Mouse (Mus musculus): ENCODE data around the gene Myo9b.
A peak's percentile ranks its signal among the peaks of the same experiment; 100 is the strongest.
"Not testable (repeated sequence)": the region's sequence is repeated elsewhere in the genome, so short reads cannot be mapped to it uniquely, and the experiment has no call there.

Myo9b gene

DNA sequence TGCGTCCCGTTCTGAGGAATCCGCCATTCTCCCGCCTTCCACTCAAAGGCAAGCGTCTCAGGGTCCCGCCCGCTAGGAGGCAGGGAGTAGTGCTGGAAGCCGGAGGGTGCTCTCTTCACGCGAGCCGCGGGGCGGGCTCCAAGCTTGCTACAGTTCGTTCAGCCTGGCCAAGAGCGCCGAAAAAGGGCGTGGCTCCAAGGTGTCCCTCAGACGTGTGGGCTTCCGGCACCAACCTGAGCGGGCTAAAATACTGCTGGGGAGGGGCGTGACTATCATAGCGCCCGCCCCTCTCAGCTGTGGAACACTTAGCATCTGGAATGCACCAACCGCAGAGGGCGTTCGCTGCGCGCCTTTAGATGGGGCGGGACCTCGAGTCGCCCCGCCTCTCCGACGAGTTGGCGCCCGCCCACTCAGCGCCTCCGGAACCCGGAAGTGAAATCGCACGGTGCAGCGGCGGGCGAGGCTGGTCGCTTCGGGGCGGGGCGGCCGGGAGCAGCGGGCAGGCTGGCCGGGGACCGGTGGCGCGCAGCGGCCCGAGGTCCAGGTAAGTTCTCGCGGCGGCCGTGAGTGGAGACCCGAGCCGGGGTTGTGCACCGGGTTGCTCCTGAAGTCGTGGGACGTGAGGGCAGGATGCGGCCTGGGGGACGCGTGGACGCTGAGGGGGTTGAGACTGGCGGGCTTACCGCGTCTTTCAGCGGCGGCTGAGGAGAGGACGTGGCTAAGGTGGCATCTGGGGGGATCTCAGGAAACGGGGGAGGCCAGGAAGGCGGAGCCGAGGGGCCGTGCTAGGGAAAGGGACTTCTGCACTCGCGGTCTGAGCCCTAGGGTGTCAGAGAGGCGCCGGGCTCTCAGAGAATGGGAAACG, at the start of gene Myo9b, which contains the start of gene Haus8:
Myo9b (plus strand) TSS at position 429 of the 865 bp plus-strand sequence.
Haus8 (minus strand) TSS at position 649 of the 865 bp plus-strand sequence.
- DNase-seq (ENCODE audit: inconsistent ontology term): peak; percentile 99

DNA sequence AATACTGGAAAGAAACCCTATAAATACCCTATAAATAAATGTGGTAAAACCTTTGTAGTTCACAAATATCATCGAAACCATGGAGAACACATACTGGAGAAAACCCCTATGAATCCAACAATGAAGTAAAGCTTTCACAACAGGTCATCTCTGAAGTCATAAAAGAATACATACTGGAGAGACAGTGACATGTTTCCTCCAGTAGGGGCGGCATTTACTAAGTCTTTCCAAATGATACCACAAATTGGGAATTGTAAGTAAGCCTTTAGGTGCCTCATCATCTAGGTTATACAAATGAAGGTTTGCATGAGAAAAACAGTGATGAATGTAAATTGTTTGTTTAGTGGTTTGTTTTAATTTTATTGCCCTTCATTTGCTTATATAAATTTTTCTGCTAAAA, 48.0 kb upstream of the Myo9b start:
- no peak for DNase-seq (ENCODE audit: inconsistent ontology term)

DNA sequence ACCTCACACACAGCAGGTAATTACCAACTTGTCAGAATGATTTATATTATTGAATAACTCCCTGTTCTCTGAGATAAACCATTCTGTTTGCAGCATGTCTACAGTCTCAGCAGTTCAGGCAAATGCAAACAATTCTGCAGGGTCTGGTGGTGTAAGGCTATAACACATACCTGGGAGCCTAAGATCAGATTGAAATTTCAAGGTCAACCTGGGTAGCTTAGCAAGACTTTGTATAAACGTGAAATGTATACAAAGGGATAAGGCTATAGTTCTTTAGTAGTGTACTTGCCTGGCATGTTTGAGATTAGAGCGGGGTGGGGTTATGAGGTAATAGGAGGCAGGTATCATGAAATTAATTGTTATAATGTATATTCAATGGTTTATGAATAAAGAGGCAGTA, 29.8 kb upstream of the Myo9b start:
- DNase-seq (ENCODE audit: inconsistent ontology term): no peak

DNA sequence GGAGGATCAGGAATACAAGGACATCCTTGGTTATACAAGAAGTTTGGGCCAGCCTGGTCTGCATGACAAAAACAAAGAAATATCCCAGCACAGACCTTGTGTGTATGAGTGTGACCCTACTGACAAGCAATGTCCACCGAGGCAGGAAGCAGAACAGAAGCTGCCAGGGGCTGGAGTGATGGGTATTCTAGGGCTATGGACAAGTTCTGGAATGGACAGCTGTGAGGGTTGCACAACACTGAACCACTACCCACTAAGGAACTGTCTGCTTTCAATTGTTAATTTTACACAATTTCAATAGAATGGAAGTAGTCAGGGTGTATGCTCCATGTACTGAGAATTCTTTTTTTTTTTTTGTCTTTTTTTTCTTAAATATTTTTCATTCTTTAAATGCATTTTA, 24.3 kb upstream of the Myo9b start:
- DNase-seq (ENCODE audit: inconsistent ontology term): no peak

DNA sequence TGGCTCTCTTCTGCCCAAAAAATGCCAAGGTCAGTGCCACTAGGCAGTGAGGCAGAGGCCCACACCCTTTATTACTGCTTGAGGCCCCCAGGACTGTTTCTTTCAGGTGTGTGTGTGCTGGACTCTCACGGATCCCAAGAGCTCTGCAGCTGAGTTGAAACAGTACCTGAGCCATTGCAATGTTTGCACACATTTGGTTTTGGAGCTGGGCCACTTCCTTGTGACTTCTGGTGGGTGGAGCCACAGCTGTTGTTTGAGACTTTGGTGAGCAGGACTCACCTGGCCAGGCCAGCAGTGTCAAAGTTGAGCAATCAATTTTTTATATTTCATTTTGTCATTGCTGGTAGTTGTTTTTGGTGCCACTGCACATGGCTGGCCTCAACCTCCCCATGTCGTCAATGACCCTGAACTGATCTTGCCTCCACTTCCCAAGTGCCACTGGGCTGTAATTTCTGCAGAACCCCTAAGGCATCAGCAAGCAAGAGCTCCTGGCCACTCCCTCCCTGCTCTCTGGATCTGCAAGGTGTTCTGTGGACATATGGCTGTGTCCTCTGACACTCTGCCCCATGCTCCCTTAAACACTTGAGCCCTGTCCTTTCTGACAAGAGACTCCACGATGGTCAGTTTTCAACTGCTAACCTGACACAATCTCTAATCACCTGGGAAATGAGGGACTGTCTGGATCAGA, 15.8 kb upstream of the Myo9b start:
- DNase-seq (ENCODE audit: inconsistent ontology term): no peak

DNA sequence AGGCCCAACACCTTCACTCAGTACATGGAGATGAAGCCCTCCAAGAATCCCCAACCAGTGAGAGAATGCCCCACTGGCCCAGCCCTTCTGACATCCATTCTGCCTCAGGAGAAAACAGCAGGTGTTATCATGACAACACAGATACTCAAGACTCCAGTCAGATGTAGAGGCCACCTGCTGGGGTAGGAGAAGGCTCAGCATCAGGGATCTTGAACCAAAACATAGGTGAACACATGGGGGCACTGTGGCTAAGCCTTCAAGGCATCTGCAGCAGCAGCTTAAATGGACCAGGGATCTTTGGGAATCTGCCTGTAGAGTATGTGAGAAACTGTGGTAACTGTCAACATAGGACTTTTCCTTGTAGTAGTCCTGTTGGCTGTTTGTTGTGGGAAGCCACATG, 11.3 kb upstream of the Myo9b start:
- DNase-seq (ENCODE audit: inconsistent ontology term): no peak

DNA sequence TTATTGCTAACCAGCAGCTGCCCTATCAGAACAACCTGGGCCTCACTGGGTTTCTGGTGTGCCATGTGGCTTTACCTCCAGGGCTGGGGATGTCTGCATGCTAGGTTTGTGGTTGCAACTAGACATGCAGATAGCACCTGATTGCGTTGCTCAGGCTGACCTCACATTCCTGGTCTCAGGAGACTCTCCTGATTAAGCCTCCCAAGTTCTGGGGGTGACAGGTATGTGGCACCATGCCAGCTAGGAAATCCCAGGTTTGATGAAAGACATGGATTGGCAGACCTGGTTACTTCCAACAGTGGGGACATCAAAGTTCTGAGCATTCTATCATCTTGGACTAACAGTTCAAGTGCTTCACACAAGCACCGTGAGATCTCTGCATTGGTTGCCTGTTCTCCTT, 4.8 kb upstream of the Myo9b start:
- DNase-seq (ENCODE audit: inconsistent ontology term): no peak

DNA sequence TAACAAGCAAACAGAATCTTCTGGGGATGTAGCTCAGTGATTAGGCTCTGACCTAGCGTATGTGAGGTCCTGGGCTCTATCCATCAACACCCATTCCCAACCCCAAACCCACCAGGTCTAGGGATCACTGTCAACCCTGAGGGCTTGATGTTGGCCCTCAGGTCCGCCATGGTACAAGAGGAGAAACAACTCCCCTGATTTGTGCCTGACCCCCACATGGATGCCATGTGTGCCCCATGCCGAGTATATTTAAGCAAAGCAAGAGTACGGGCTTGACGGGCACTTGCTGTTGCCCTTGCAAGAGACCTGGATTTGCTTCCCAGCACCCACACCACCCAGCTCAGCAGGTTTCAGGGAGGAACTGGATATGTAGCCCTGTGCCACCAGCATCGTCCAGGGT, 4.2 kb upstream of the Myo9b start:
- not testable (repeated sequence) for DNase-seq (ENCODE audit: inconsistent ontology term)

DNA sequence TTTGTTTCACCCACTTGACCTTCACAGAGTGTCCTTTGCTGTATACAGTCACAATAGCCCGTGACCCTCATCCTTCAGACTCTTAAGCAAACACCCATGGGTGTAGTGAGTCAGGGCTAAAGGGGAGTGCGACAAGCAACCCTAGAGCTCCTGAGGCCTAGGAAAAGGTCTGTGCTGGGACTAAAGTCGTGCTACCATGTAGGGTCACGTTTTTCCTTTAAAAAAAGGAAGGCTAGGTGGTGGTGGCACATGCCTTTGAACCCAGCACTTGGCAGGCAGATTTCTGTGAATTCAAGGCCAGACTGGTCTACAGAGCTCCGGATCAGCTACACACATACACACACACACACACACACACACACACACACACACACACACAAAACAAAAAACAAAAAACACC, 884 bp upstream of the Myo9b start:
- DNase-seq (ENCODE audit: inconsistent ontology term): peak; percentile 19

DNA sequence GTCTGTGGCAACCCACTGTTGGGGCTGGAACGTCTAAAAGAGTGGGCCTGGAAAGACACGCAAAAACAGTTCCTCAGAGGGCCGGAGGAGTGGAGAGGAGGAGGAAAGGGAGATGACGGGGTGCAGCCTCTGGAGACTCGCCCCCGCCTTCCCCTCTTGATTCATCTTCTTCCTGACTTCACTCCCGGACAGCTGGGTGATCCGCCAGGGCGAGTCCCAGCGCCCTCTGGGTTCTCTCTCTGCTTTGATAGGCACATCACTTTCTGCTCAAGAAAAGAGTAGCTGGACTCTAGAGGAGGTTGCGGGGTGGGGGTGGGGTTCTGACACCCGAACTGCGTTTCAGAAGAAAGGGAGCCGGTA, 617 bp downstream of the Myo9b start:
- DNase-seq (ENCODE audit: inconsistent ontology term): peak; percentile 80

DNA sequence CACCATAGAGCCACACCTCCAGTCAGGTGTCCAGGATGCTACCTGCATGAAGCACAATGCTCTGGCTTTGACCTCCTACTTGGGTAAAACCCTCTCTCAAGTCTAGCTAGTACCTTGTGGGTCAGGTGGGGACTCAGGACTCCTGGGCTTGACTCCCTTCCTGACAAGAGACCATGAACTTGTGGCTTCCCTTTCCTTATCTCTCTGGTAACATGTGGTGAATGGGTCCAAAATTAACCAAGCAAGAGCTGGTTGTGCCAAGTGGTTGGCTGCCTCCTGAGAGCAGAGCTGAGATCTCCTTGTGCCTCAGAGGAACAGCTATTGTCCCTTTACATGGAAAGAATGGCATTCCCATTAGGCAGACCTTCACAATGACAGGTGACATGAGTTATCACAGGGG, 2.0 kb downstream of the Myo9b start:
- DNase-seq (ENCODE audit: inconsistent ontology term): no peak

DNA sequence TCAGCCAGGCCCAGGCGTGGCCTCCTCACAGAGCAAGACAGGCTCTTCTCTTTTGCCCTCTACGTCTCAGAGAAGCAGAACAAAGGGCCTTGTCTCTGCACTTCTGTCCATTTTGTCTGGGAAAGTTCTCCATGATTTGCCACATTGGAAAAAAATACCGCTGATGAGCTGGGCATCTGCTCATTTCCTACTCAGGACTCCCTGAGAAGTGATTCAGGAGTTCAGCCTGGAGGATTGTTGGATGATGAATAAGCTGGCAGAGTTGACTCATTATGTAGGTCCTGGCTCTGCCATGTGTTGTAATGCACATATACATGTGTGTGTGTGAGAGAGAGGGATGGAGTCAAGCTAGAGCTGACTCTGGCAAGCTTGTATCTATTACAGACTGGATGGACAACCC, 3.7 kb downstream of the Myo9b start:
- DNase-seq (ENCODE audit: inconsistent ontology term): peak; percentile 73

DNA sequence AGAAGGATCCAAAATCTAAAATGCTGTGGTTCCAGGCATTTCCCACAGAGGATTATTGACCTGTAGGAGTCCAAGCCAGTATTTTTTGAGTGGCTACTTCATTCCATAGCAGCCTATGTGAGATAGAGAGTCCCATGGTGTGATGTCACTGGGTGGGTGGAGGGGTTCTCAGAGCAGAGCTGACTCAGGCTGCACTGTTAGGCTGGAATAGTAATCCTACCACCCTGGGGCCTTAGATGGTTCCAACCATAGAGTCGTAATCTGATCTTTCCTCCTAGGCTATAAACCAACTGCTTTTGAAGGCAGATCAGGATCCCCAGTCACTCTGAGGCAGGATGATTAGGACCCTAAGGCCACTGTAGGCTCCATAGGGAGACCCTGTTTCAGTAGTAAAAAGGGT, 6.9 kb downstream of the Myo9b start:
- DNase-seq (ENCODE audit: inconsistent ontology term): not testable (repeated sequence)

DNA sequence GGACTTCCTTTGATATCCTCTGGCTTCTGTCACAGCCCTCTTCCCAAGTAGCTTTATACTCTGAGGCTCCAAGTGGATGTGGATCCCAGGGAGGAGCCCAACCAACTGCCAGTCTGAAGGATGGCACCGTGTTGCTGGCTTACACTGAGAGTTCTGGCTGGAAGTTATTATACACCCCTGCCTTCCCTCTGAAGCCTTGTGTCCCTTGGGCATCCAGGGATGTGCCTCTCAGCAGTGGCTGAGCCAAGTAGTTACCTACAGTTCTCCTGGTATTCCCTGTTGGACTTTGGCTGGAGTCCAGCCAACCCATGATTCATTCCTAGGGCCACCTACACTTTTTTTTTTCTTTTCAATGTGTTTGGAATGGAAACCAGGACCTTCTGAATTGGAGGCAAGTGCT, 9.2 kb downstream of the Myo9b start:
- DNase-seq (ENCODE audit: inconsistent ontology term): peak; percentile 40

DNA sequence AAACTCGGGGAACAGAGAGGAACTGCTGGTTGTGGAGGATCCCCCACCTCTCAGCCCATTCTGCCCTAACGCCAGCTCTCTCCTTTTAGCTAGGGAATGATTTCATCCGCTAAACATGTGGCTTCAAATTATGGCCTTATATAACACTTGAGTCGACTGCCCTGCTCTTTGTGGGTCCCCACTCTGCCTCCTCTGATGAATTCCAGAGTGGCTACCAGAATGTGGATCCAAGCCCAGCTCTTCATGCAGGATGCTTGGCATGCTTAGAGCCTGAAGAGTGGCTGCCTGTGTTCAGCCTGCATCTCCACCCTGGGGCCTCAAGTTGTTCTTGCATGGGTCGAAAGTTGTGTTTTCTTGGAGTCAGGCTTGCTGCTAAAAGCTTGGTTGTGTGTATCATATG, 10.1 kb downstream of the Myo9b start:
- peak; percentile 91 for DNase-seq (ENCODE audit: inconsistent ontology term)

DNA sequence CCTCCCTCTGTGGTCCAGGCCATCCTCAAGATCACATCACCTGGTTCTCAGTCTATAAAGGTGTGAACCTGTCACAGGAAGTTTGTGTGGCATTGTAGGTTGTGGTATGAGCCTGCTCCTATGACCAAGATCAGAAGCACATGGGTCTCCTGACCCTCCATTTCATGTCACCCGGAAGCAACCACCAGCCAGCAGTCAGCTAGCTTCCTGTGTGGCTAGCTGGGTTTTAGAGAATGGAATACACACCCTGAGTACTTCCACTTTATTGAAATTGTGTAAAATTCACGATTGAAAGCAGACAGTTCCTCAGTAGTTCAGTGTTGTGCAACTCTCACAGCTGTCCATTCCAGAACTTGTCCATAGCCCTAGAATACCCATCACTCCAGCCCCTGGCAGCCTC, 13.7 kb downstream of the Myo9b start:
- DNase-seq (ENCODE audit: inconsistent ontology term): not testable (repeated sequence)

DNA sequence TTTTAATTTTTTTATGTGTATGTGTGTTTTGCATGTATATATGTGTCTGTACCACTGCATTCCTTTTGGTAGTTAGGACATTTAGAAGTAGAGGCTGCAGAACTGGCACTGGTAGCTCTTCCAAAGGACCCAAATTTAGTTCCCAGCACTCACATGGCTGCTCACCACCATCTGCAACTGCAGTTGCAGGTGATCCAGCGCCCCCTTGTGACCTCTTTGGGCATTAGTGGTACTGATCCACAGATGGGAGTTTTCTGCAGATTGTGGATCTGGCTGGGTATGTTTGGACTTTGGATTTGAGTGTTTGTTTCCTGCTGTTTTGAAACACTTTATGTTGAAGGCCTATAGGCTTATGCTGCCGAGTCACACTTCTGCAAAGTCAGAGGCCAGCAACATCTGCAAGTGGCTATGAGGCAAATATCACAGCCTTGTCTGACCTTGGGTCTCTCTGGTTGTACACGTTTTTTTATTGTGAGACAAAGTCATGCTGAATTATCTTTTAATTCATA, 16.0 kb downstream of the Myo9b start:
- DNase-seq (ENCODE audit: inconsistent ontology term): no peak

DNA sequence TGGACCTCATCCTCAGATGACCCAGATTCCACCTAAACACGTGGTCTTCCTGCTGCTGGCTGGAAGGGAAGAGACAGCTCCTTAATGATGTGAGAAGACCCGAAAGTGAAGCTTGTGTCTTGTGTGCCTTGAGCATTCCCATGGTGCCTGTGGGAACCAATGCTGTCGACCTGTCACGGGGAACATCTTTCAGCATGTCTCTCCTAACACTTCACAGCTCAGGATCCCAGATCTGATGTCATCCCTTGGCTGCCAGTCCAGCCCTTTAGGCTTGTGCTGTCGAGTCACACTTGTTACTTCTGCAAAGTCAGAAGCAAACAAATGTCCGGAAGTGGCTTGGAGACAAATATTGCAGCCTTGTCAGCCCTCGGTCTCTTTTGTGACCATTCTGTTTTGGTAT, 16.6 kb downstream of the Myo9b start:
- peak; percentile 66 for DNase-seq (ENCODE audit: inconsistent ontology term)

DNA sequence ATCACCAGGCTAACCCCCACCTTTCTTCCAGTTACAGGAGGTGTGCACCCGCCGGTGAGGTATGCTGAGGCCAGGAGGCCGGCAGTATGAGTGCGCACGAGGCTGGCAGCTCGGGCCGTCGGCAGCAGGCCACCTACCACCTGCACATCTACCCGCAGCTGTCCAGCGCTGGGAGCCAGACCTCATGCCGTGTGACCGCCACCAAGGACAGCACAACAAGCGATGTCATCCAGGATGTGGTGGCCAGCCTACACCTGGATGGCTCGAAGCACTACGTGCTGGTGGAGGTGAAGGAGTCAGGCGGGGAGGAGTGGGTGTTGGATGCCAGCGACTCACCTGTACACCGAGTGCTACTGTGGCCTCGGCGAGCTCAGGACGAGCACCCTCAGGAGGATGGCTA, 17.7 kb downstream of the Myo9b start:
- DNase-seq (ENCODE audit: inconsistent ontology term): no peak

DNA sequence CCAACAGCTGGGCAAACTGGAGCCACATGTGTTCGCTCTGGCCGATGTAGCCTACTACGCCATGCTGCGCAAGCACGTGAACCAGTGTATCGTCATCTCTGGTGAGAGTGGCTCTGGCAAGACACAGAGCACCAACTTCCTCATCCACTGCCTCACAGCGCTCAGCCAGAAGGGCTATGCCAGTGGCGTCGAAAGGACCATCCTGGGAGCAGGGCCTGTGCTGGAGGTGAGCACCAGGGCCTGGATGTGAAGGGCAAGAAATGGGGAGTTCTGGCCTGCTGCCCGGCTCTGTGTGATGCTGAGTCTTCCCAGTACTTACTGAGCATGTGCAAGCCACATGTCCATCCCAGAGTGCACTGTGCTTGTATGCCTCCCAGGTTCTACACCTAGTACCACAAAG, 18.4 kb downstream of the Myo9b start:
- DNase-seq (ENCODE audit: inconsistent ontology term): no peak

DNA sequence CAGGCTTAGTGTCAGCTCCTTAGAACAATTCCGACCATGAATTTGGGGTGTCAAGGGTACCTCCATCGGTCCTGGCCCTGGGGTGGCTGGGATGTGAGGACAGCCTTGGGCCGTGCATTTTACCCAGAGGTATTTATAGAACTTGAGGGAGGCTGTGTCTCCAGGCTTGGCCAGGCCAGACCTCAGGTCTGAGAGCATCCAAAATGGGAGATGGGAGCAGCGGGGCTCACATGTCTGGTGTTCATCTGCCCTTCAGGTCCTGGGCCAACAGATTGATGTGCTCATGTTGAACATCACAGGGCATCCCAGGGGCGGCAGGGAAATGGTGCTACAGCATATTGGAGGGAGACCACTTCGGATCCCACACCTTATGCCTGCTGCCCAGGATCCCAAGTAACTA, 18.8 kb downstream of the Myo9b start:
- no peak for DNase-seq (ENCODE audit: inconsistent ontology term)

DNA sequence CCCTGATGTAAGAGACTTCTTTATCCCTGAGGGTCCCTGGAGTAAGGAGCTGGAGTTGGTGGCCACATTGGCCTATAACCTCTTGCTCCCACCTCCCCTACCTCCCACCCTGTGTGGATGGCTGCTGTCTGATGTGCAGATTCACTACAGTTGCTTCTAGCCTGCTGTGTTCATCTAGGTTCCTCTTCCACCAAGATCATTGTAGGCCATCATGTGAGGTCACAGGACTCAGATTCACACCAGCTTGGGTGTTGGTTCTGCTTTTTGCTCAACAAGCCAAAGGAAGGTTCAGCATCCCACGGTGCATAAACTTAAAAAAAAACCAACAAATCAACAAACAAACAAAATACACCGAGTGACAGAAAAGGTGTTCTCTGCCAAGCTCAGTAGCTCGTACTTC, 21.4 kb downstream of the Myo9b start:
- DNase-seq (ENCODE audit: inconsistent ontology term): not testable (repeated sequence)

DNA sequence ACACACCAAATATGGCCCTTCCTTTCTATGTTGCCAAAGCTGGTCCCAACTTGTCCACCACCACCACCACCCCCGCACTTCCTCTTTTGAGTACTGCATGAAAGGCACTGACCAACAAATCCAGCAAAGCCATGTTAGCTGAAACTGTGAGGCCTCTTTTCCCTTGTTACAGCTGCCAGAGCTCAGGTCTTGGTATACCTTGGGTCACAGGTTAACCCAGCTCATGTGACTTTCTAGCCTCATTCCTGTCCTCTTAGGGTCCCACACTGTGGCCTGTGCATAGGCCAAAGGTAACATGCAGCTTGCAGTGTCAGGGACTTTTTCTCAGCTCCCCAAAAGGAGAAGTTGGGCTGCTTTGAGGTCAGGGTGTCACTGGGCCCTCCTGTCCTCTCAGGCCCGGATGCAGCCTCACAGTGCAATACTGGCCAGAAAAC, 23.7 kb downstream of the Myo9b start:
- DNase-seq (ENCODE audit: inconsistent ontology term): no peak

All from Muller cell, postnatal 12 days (primary cell).